Mouse (Mus musculus): ENCODE measurements around the gene Herc2. TPM values are rescaled to one million over a fixed set of nuclear protein-coding genes. Genes with fewer than 3 reads are reported as not detected.

The Herc2 gene
- polyA plus RNA-seq, 1 experiment: 19.4 TPM

DNA sequence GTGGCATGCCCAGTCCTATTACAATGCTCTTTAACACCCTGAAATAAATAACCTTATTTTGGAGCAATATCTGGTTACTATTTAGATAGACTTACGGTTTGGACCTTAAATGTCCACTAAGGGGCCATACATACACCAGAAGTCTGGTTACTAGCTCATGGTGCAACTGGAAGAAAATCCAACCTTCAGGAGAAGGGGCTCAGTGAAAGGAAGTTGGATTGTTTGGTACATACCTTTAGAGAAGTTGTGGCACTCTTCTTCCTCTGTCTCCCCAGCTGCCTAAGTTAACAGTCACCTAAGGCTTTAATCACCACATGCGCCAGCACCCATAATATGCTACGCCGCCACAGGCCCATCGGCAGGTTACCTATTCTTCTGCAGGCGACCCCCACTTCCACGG lies 34.2 kb upstream of the Herc2 start:
- no peak overlapping the region for H3K4me3 ChIP-seq (ENCODE audit: extremely low read depth, insufficient read depth, insufficient read length)
- no peak overlapping the region; the same call in 1 of the 2 replicates for H3K27ac ChIP-seq (ENCODE audit: insufficient read depth, low read length)
- H3K4me1 ChIP-seq (ENCODE audit: control insufficient read depth, insufficient read depth, insufficient read length): peaks cover 2% of the 10 kb centered on the region; the same call in 1 of the 2 replicates
- TF ChIP-seq POLR2A (IDR thresholded peaks at IDR 0.05; ENCODE audit: low read depth, low read length): no peak
- TF ChIP-seq CTCF (IDR thresholded peaks at IDR 0.05; ENCODE audit: extremely low read depth, insufficient read depth, insufficient read length, insufficient replicate concordance): no peak
- no peaks in the 10 kb centered on the region for H3K36me3 ChIP-seq (ENCODE audit: control insufficient read depth, insufficient read depth, low read length)
- DNase-seq (ENCODE audit: low read depth in 1 of 2, low spot score in 2 of 2): no peak
- peaks cover 8% of the 10 kb centered on the region for H3K27me3 ChIP-seq (ENCODE audit: control insufficient read depth, insufficient read depth, low read length)
- WGBS: 92% methylated on average over 7 of the region's 7 CpGs

GRCm38 (mm10) chr7:56017761-56018160 lies 32.2 kb upstream of the Herc2 start:
- TF ChIP-seq POLR2A (IDR thresholded peaks at IDR 0.05; ENCODE audit: low read depth, low read length) (no peak), CTCF (IDR thresholded peaks at IDR 0.05; ENCODE audit: extremely low read depth, insufficient read depth, insufficient read length, insufficient replicate concordance) (no peak)
- Histone ChIP-seq H3K4me1 (ENCODE audit: control insufficient read depth, insufficient read depth, insufficient read length) (peaks cover 2% of the 10 kb centered on the region; the same call in 1 of the 2 replicates), H3K27ac (ENCODE audit: insufficient read depth, low read length) (no peak overlapping the region), H3K4me3 (ENCODE audit: extremely low read depth, insufficient read depth, insufficient read length) (no peak overlapping the region), H3K36me3 (ENCODE audit: control insufficient read depth, insufficient read depth, low read length) (no peaks in the 10 kb centered on the region), H3K27me3 (ENCODE audit: control insufficient read depth, insufficient read depth, low read length) (peaks cover 8% of the 10 kb centered on the region)
- 35% methylated on average over 3 of the region's 3 CpGs for WGBS
- DNase-seq (ENCODE audit: low read depth in 1 of 2, low spot score in 2 of 2): no peak

GRCm38 (mm10) chr7:56018446-56018971 lies 31.5 kb upstream of the Herc2 start:
- peaks cover 8% of the 10 kb centered on the region for H3K27me3 ChIP-seq (ENCODE audit: control insufficient read depth, insufficient read depth, low read length)
- no peaks in the 10 kb centered on the region for H3K36me3 ChIP-seq (ENCODE audit: control insufficient read depth, insufficient read depth, low read length)
- DNase-seq (ENCODE audit: low read depth in 1 of 2, low spot score in 2 of 2): no peak
- no peak for TF ChIP-seq POLR2A (IDR thresholded peaks at IDR 0.05; ENCODE audit: low read depth, low read length)
- no peak for TF ChIP-seq CTCF (IDR thresholded peaks at IDR 0.05; ENCODE audit: extremely low read depth, insufficient read depth, insufficient read length, insufficient replicate concordance)
- no peak overlapping the region; the same call in 1 of the 2 replicates for H3K27ac ChIP-seq (ENCODE audit: insufficient read depth, low read length)
- WGBS: 24% methylated on average over 7 of the region's 7 CpGs
- peak overlapping the region; percentile 71; the same call in 1 of the 2 replicates for H3K4me3 ChIP-seq (ENCODE audit: extremely low read depth, insufficient read depth, insufficient read length)
- peaks cover 2% of the 10 kb centered on the region; the same call in 1 of the 2 replicates for H3K4me1 ChIP-seq (ENCODE audit: control insufficient read depth, insufficient read depth, insufficient read length)

GRCm38 (mm10) chr7:56018972-56019929 lies 30.7 kb upstream of the Herc2 start:
- TF ChIP-seq CTCF (IDR thresholded peaks at IDR 0.05; ENCODE audit: extremely low read depth, insufficient read depth, insufficient read length, insufficient replicate concordance) (no peak), POLR2A (IDR thresholded peaks at IDR 0.05; ENCODE audit: low read depth, low read length) (no peak)
- H3K36me3 ChIP-seq (ENCODE audit: control insufficient read depth, insufficient read depth, low read length): no peaks in the 10 kb centered on the region
- peak overlapping the region; percentile 41; the same call in 1 of the 2 replicates for H3K27ac ChIP-seq (ENCODE audit: insufficient read depth, low read length)
- H3K4me1 ChIP-seq (ENCODE audit: control insufficient read depth, insufficient read depth, insufficient read length): peaks cover 2% of the 10 kb centered on the region; the same call in 1 of the 2 replicates
- DNase-seq (ENCODE audit: low read depth in 1 of 2, low spot score in 2 of 2): peak in 1 of 2 experiments; percentile 27
- peaks cover 8% of the 10 kb centered on the region for H3K27me3 ChIP-seq (ENCODE audit: control insufficient read depth, insufficient read depth, low read length)
- 2% methylated on average over 58 of the region's 71 CpGs for WGBS
- H3K4me3 ChIP-seq (ENCODE audit: extremely low read depth, insufficient read depth, insufficient read length): peak overlapping the region; percentile 71

- no peak for DNase-seq (ENCODE audit: low read depth in 1 of 2, low spot score in 2 of 2)
- peaks cover 8% of the 10 kb centered on the region for H3K27me3 ChIP-seq (ENCODE audit: control insufficient read depth, insufficient read depth, low read length)
- WGBS: 48% methylated on average over 3 of the region's 3 CpGs
- no peaks in the 10 kb centered on the region for H3K36me3 ChIP-seq (ENCODE audit: control insufficient read depth, insufficient read depth, low read length)
- peaks cover 2% of the 10 kb centered on the region; the same call in 1 of the 2 replicates for H3K4me1 ChIP-seq (ENCODE audit: control insufficient read depth, insufficient read depth, insufficient read length)
- H3K4me3 ChIP-seq (ENCODE audit: extremely low read depth, insufficient read depth, insufficient read length): peak within 1 kb of the TSS; percentile 71
- TF ChIP-seq POLR2A (IDR thresholded peaks at IDR 0.05; ENCODE audit: low read depth, low read length): no peak
- no peak for TF ChIP-seq CTCF (IDR thresholded peaks at IDR 0.05; ENCODE audit: extremely low read depth, insufficient read depth, insufficient read length, insufficient replicate concordance)
- H3K27ac ChIP-seq (ENCODE audit: insufficient read depth, low read length): peak within 1 kb of the TSS; percentile 41; the same call in 1 of the 2 replicates
Measured at GRCm38 (mm10) chr7:56019930-56020253, 30.1 kb upstream of the Herc2 start, which contains the start of gene Nipa1. Gene Nipa1, minus strand, starts transcription at chr7:56019954.

DNA sequence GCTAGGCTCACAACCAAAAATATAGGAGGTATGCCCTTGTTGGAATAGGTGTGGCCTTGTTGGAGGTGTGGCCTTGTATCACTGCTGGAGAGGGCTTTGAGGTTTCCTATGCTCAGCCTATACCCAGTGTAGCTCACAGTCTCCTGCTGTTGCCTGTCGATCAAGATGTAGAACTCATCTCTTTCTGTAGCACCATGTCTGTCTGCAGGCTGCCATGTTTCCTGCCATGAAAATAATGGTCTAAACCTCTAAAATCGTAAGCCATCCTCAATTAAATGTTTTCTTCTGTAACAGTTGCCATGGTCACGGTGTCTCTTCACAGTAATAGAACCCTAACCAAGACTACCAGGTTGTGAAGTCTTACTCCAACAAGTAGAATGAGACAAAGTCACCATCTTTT lies 26.4 kb upstream of the Herc2 start:
- Histone ChIP-seq H3K36me3 (ENCODE audit: control insufficient read depth, insufficient read depth, low read length) (no peaks in the 10 kb centered on the region), H3K27me3 (ENCODE audit: control insufficient read depth, insufficient read depth, low read length) (peaks cover 8% of the 10 kb centered on the region), H3K4me1 (ENCODE audit: control insufficient read depth, insufficient read depth, insufficient read length) (peaks cover under 1% of the 10 kb centered on the region; the same call in 1 of the 2 replicates), H3K4me3 (ENCODE audit: extremely low read depth, insufficient read depth, insufficient read length) (no peak overlapping the region), H3K27ac (ENCODE audit: insufficient read depth, low read length) (no peak overlapping the region)
- TF ChIP-seq POLR2A (IDR thresholded peaks at IDR 0.05; ENCODE audit: low read depth, low read length): no peak
- no peak for TF ChIP-seq CTCF (IDR thresholded peaks at IDR 0.05; ENCODE audit: extremely low read depth, insufficient read depth, insufficient read length, insufficient replicate concordance)
- 94% methylated on average over 3 of the region's 3 CpGs for WGBS
- no peak for DNase-seq (ENCODE audit: low read depth in 1 of 2, low spot score in 2 of 2)

Data from spleen, adult 2 months (tissue).